Mouse (Mus musculus) forelimb bud, embryonic 11.5 days (tissue): ENCODE results near the gene Bbs5.
"Not testable (repeated sequence)": the region's sequence is repeated elsewhere in the genome, so short reads cannot be mapped to it uniquely, and the experiment has no call there.

ENCODE experiments used
- DNase-seq: peaks from one replicate; pipeline ENCODE4 v3.0.0-alpha.2; 2012; ENCODE audit warnings: low read depth, low spot score

The Bbs5 gene

GRCm38 (mm10) chr2:69646726-69647490, at the start of gene Bbs5:
TSS of gene Bbs5 (plus strand) at chr2:69647171.
- DNase-seq: peak; percentile 83

DNA sequence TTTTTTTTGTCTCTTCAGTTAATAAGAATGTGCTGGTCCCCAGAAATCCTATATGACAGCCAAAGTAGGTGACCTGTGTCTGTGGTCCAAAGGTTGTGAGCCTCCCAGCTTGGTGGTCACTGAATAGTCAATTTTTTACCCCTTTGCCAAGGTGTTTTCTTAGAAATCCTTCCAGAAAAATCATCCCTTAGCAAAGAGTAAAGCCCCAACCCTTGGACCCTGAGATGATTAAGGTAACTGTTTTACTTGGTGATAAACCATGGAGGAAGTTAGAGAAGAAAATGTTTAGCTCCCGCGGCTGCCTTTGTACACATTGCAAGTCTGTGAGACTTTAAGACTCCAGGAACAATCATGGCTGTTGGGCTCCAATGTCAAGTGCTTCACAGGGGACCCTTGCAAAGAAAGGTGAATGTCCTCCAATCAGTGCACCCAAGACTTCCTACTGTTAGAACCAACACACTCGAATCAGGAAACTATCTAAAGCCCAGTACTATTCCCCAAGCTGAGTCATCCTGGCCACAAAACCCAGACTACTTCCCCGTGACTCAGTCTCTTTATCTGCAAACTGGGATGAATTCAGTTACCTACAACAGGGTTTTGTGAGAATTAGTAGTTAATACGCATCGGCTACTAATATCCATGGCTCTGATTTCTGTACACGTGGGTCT, 43.1 kb upstream of the Bbs5 start:
- DNase-seq: no peak

GRCm38 (mm10) chr2:69606621-69607020, 40.4 kb upstream of the Bbs5 start:
- DNase-seq: no peak

GRCm38 (mm10) chr2:69612237-69612636, 34.7 kb upstream of the Bbs5 start:
- DNase-seq: no peak

GRCm38 (mm10) chr2:69612716-69613115, 34.3 kb upstream of the Bbs5 start:
- no peak for DNase-seq

- no peak for DNase-seq
These were observed 33.7 kb upstream of the Bbs5 start for GRCm38 (mm10) chr2:69613237-69613636.

DNA sequence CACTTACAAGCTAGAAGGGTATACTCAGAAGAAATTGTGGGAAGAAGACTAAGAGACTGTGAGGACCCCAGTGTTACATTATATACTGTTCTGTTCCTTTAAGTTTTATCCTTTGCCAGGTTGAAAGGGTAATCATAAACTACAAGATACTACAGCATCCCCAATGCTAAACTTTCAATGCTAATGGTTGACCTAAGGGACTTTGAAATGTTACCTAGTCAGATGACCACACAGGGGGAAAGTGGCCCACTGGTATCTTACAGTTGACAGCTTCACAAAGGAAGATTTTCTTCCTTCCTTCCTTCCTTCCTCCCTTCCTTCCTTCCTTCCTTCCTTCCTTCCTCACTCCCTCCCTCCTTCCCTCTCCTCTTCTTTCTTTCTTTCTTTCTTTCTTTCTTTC, 28.6 kb upstream of the Bbs5 start:
- no peak for DNase-seq

DNA sequence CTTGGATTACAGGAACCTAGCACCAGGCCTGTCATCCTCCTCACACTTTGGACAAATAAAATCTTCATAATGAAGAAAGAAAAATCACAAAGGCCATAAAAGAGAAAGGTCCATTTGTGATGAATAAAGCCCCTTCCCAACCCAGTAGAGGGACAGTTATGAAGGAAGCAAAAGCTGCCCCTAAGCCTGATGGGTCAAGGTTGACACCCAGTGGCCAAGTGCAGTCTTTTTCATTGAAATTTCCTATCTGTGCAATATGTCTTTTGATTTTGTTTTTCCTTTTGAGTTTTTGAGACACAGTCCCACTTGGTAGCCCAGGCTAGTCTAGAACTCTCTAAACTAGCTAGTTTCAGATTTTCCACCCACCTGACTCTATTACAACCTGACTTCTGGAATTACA, 27.7 kb upstream of the Bbs5 start:
- DNase-seq: no peak

- DNase-seq: no peak
These were observed 17.8 kb upstream of the Bbs5 start for GRCm38 (mm10) chr2:69629215-69629614.

- DNase-seq: no peak
These were observed 17.1 kb upstream of the Bbs5 start for GRCm38 (mm10) chr2:69629914-69630313.

DNA sequence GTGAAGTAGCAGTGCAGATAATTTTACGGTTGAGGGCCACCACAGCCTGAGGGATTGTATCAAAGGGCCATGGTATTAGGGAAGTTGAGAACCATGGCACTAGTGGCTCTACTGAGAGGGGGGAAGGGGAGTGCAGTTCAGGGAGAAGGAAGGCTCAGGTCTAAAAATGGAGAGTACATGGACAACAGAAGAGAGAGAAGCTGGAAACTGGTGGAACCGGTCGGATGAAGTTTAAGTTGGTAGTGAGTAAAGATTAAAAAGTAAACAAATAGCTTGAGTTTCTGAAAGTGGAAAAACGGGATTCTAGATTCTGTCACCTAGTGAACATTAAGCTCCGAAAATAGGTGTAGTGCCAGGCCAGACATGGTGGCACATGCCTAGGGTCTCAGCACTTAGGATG, 16.2 kb upstream of the Bbs5 start:
- no peak for DNase-seq

DNA sequence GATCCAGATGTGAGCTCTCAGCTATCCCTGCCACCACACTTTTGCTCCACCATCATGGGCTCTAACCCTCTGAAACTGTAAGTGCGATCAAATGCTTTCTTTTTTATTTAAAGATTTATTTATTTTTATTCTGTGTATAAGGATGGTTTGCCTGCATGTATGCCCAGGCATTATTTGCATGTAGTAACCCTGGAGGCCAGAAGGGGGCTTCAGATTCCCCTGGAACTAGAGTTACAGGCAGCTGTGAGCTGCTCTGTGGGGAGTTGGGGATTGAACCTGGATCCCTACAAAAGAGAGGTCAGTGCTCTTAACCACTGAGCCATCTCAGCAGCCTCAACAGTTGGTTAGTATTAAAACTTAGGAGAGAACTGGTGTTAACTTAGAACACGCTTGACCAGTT, 15.5 kb upstream of the Bbs5 start:
- no peak for DNase-seq

GRCm38 (mm10) chr2:69635064-69635701, 11.8 kb upstream of the Bbs5 start:
- DNase-seq: peak; percentile 67

- DNase-seq: no peak
These were observed 11.2 kb upstream of the Bbs5 start for GRCm38 (mm10) chr2:69635807-69636206.

DNA sequence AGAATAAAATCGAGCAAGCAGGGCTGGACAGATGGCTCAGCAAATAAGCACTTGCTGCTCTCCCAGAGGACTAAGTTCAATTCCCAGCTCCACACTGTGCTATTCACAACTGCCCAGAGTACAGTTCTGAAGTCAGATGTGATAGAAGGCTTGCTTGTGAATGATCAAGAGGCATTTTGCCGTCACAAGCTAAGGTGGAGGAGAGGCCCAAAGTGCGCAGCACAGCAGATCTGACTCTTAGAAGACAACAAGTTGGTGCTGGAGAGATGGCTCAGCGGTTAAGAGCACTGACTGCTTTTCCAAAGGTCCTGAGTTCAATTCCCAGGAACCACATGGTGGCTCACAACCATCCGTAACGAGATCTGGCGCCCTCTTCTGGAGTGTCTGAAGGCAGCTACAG, 9.0 kb upstream of the Bbs5 start:
- DNase-seq: not testable (repeated sequence)

DNA sequence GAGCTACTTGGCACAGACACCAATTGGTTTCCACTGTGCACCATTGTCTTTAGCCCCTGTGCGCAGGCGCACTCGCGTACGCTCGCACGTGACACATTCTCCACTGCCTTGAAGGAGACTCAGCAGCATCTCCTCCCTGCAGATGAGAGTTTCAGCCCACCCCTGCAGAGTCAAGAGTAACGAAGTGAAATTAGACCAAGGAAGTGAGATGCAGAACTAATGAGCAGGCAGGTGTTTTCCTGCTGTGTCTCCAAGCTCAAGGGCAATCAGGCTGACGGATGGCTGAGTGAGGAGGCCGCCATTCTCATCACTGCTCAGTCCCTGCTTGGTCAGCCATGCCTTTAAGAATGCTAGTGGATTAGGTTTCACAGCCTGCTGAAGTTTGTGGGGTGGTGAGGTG, 6.9 kb upstream of the Bbs5 start:
- DNase-seq: no peak

GRCm38 (mm10) chr2:69644968-69645617, 1.9 kb upstream of the Bbs5 start:
- DNase-seq: no peak

GRCm38 (mm10) chr2:69649716-69650115, 2.7 kb downstream of the Bbs5 start:
- DNase-seq: no peak

- no peak for DNase-seq
These were observed 12.4 kb downstream of the Bbs5 start for GRCm38 (mm10) chr2:69659326-69659725.

GRCm38 (mm10) chr2:69663827-69664476, 17.0 kb downstream of the Bbs5 start:
- no peak for DNase-seq

DNA sequence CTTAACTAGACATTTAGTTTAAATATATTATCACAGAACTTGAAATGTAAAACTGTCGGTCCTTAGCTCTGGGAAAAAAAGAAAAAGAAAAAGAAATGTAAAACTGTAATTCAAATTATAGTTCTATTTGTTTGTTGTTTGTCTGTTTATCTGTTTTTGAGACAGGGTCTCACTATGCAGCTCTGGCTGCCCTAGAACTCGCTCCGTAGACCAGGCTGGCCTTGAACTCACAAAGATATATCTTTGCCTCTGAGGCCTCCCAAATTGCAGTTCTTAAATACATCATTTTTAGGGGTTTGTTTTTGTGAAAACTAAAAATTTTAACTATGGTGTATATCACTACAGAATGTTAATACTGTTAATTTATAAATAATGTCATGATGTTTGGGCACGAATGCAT, 20.7 kb downstream of the Bbs5 start:
- DNase-seq: no peak

DNA sequence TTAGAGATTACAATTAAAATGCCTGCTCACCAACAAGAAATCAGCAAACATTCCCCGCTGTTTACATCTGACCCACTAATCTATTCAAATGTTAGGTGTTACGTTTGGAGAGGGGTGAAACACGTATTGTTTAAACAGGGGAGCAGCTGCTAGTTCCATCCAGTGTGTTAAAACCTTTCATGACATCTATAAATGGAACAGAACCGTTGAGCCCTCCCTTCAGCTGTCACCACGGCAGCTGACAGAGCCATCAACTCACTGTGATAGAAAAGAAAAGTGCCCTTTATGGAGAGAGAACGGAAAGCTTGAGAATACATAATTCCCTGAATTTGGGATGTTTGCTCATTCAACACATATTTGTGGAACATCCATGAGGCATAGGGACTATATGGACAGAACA, 21.4 kb downstream of the Bbs5 start:
- DNase-seq: no peak
